Mouse (Mus musculus): ENCODE data around the gene Fcgr2b.

DNA sequence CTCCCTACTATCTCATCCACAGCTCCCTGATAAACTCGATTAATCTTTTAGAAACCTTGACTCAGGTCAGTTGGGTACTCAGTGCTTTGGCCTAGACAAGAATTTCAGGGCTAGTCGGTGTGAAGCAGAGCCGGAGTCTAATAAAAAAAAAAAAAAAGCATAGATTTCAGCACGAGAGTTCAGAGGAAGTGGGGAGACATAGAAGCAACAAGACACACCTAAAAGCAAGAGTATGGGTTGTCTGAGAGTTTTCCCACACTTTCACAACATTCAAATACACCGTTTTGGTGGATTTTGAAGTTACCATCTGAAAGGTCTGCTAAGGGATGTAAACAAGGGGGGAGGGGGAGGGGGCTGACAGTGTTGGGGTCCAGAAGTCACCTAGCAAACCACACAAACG is 28.7 kb upstream of the Fcgr2b start:
- TF ChIP-seq POLR2A (IDR thresholded peaks at IDR 0.05; ENCODE audit: insufficient read depth, low read length) (no peak), CTCF (IDR thresholded peaks at IDR 0.05; ENCODE audit: low read depth, low read length) (no peak)
